11 mouse cellular contexts compared by ENCODE assay signal in genomic region chr4:151238970-151239684, GRCm38 (mm10).
DNase-seq lines count a peak whose midpoint lies in the region; ATAC-seq and TF ChIP-seq lines count a peak whose summit lies in the region.
"Had no signal": no experiment of that assay in that cellular context is flagged by ENCODE, and none has a peak within 500 bp of the region (broad histone marks: within the 10 kb centered on the region; RNA-seq: fewer than 3 reads in every experiment).

No protein-coding gene starts in this region.

- DNase-seq in cerebellum, postnatal 10 days = peak; percentile 83 to 86
- DNase-seq in cerebellum, adult 9-11 months = no peak
- peak; percentile 83 for DNase-seq in hindbrain, postnatal 0 days (ENCODE audit: low spot score)
- peak; percentile 42 to 55 for DNase-seq in heart, postnatal 14 days
- DNase-seq in thymus, postnatal 14 days = no peak
- DNase-seq in lung, postnatal 25 days (ENCODE audit: low spot score) = no peak
- DNase-seq: kidney, postnatal 10 days; liver, postnatal 0 days had no signal

- H3K4me3 ChIP-seq in hindbrain, postnatal 0 days (ENCODE audit: low read length) = no peak overlapping the region
- no peak overlapping the region for H3K4me3 ChIP-seq in hindbrain, embryonic 13.5 days
- no peak overlapping the region for H3K4me3 ChIP-seq in E14TG2a.4 (replicated peaks; ENCODE audit: low read length)
- H3K4me3 ChIP-seq: embryonic facial prominence, embryonic 15.5 days had no signal

- no peaks in the 10 kb centered on the region for H3K9me3 ChIP-seq in hindbrain, postnatal 0 days (ENCODE audit: low read length)
- no peaks in the 10 kb centered on the region for H3K9me3 ChIP-seq in hindbrain, embryonic 13.5 days
- H3K9me3 ChIP-seq in E14TG2a.4 (ENCODE audit: low read length) = peaks cover 5% of the 10 kb centered on the region
- H3K9me3 ChIP-seq: embryonic facial prominence, embryonic 15.5 days had no signal

- ATAC-seq in hindbrain, postnatal 0 days = peak; percentile 85
- ATAC-seq in hindbrain, embryonic 13.5 days (ENCODE audit: low FRiP score) = no peak
- ATAC-seq: liver, postnatal 0 days had no signal

- H3K4me2 ChIP-seq in hindbrain, postnatal 0 days (ENCODE audit: low read depth, low read length) = no peak overlapping the region
- H3K4me2 ChIP-seq in hindbrain, embryonic 13.5 days = no peak overlapping the region
- H3K4me2 ChIP-seq: embryonic facial prominence, embryonic 15.5 days had no signal

- H3K27ac ChIP-seq in hindbrain, postnatal 0 days = no peak overlapping the region
- H3K27ac ChIP-seq in hindbrain, embryonic 13.5 days = no peak overlapping the region
- H3K27ac ChIP-seq: embryonic facial prominence, embryonic 15.5 days had no signal

- H3K4me1 ChIP-seq in hindbrain, postnatal 0 days (ENCODE audit: insufficient read depth, low read length) = no peaks in the 10 kb centered on the region; the same call in 1 of the 2 replicates
- peaks cover 31% of the 10 kb centered on the region for H3K4me1 ChIP-seq in hindbrain, embryonic 13.5 days (replicated peaks)
- H3K4me1 ChIP-seq in E14TG2a.4 (replicated peaks; ENCODE audit: low read depth, low read length) = peaks cover 37% of the 10 kb centered on the region
- H3K4me1 ChIP-seq: embryonic facial prominence, embryonic 15.5 days had no signal

- no peaks in the 10 kb centered on the region for H3K36me3 ChIP-seq in hindbrain, postnatal 0 days (ENCODE audit: insufficient read depth, low read length)
- H3K36me3 ChIP-seq in hindbrain, embryonic 13.5 days = no peaks in the 10 kb centered on the region
- no peaks in the 10 kb centered on the region for H3K36me3 ChIP-seq in E14TG2a.4 (ENCODE audit: insufficient read depth, low read length)
- H3K36me3 ChIP-seq: embryonic facial prominence, embryonic 15.5 days had no signal

- intact Hi-C loops in heart, postnatal 14 days (cut with DNase I) = no loop called here

- TF ChIP-seq CTCF in hindbrain, postnatal 0 days (IDR thresholded peaks at IDR 0.05; ENCODE audit: low read depth) = peak; percentile 61
- TF ChIP-seq CTCF in E14TG2a.4 (conservative IDR thresholded peaks at IDR 0.05; ENCODE audit: low read length) = peak; percentile 56

- no peaks in the 10 kb centered on the region for H3K27me3 ChIP-seq in hindbrain, postnatal 0 days (ENCODE audit: insufficient read depth, low read length)
- peaks cover 26% of the 10 kb centered on the region for H3K27me3 ChIP-seq in hindbrain, embryonic 13.5 days
- peaks cover 3% of the 10 kb centered on the region; the same call in 1 of the 2 replicates for H3K27me3 ChIP-seq in E14TG2a.4 (ENCODE audit: insufficient read depth, low read length)

- 70% methylated on average over 19 of the region's 19 CpGs for WGBS in hindbrain, postnatal 0 days
- WGBS in hindbrain, embryonic 13.5 days = 80% methylated on average over 19 of the region's 19 CpGs

- H3K9ac ChIP-seq in hindbrain, postnatal 0 days (replicated peaks; ENCODE audit: low read length) = no peak overlapping the region
- H3K9ac ChIP-seq in hindbrain, embryonic 13.5 days = no peak overlapping the region
- H3K9ac ChIP-seq: embryonic facial prominence, embryonic 15.5 days; liver, postnatal 0 days had no signal

Comparison
In these comparisons a context has a peak if more than half of its experiments do, and no peak if none do; other contexts are left out.
1. DNase-seq: peak in cerebellum, postnatal 10 days (2 of 2), hindbrain, postnatal 0 days (single experiment) and heart, postnatal 14 days (2 of 2); none in cerebellum, adult 9-11 months (single experiment), thymus, postnatal 14 days (single experiment) and lung, postnatal 25 days (single experiment).